Mouse (Mus musculus): ENCODE measurements around the gene Rnf24. TPM values are rescaled to one million over a fixed set of nuclear protein-coding genes. Genes with fewer than 3 reads are reported as not detected.

Gene Rnf24
- polyA plus RNA-seq (2015; fragmentation: Nextera tagmentation; extraction: Ambion mirVana), result 17.5 and 18.6 TPM in 2 replicates

DNA sequence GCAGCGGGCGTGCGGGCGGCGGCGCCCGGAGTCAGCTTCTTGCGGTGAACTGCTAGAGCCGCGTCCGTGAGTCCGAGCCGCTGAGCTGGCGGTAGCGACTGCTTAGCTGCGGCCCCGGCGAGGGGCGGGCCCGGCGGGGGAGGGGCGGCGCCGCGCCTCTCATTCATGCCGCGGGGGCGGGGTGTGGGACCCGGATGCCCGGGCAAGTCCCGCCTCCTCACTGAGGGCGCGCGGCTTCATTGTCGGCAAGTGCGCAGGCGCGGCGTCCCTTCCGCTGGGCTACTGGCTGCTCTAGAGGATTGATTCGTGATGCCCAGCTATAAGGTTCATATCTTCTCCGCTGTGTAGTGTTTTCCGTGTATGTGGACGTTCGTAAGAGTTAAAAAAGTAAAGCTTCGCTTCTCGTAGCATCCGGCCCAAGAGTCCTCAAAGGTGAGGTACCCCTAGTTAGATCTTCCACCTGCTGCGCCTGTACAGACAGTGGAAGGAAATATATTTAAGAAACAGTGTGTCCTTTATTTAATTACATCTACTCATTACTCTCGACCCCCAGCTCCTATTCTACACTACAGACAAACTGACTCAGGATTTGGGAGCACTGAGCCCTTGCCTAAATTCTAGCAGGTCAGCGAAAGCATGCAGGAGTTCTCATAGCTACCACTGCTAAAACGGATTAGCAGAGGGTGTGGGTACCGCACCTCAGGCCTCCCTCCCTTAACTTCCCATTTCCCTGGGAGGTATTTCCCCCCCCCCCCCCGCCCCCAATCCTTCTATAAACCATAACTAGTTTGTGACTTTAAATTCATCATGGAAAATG is at the start of gene Rnf24:
TSS of gene Rnf24 (minus strand) at position 146 of the 817 bp plus-strand sequence.
- H3K36me3 ChIP-seq, result no peaks in the 10 kb centered on the region
- H3K4me1 ChIP-seq (replicated peaks), result peaks cover 33% of the 10 kb centered on the region
- H3K4me3 ChIP-seq, result peak within 1 kb of the TSS; percentile 96
- no peaks in the 10 kb centered on the region for H3K9me3 ChIP-seq
- H3K27ac ChIP-seq (replicated peaks), result peak within 1 kb of the TSS; percentile 99
- ATAC-seq (ENCODE audit: low read depth), result peak; percentile 97
- H3K9ac ChIP-seq, result peak within 1 kb of the TSS; percentile 99
- no peaks in the 10 kb centered on the region for H3K27me3 ChIP-seq
- H3K4me2 ChIP-seq, result peak within 1 kb of the TSS; percentile 67
- under 1% methylated on average over 52 of the region's 54 CpGs for WGBS

DNA sequence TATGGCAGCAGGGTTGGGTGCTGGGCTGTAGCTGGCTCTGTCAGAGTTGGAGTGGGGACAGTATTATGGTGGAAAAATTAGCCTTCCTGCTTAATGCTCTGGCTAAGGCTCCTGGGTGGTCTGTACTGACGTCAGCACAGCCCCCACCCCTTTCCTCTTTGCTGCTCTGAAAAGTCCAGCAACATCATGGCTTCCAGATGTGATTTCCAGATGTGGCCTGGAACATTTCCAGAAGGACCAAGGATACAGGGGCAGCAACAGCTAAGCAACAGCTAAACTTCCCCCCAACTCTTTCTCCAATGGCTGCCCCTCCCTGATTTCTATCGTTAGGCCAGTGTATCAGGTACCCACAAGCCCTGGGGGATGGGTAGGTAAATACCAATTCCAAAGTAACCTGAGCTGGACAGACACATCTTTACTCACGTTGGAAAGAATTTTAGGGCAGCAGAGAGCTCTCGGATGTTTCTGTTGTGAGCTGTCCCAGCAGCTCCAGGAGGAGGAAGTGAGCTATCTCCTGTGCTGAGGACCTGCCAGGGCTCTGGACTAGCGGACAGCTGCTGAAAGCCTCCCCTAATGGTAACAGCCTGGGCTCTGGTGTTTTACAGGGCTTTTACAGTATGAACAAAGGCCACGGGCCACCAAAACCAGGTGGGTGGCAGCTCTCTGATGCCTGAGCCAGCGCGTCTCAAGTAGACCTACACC is 49.3 kb upstream of the Rnf24 start:
- H3K36me3 ChIP-seq, result no peaks in the 10 kb centered on the region
- no peak overlapping the region; the same call in 1 of the 2 replicates for H3K27ac ChIP-seq (replicated peaks)
- no peak overlapping the region for H3K9ac ChIP-seq
- WGBS, result 70% methylated on average over 8 of the region's 8 CpGs
- H3K4me2 ChIP-seq, result no peak overlapping the region
- no peak for ATAC-seq (ENCODE audit: low read depth)
- no peaks in the 10 kb centered on the region for H3K4me1 ChIP-seq (replicated peaks)
- no peaks in the 10 kb centered on the region for H3K9me3 ChIP-seq
- H3K27me3 ChIP-seq, result no peaks in the 10 kb centered on the region
- no peak overlapping the region for H3K4me3 ChIP-seq

DNA sequence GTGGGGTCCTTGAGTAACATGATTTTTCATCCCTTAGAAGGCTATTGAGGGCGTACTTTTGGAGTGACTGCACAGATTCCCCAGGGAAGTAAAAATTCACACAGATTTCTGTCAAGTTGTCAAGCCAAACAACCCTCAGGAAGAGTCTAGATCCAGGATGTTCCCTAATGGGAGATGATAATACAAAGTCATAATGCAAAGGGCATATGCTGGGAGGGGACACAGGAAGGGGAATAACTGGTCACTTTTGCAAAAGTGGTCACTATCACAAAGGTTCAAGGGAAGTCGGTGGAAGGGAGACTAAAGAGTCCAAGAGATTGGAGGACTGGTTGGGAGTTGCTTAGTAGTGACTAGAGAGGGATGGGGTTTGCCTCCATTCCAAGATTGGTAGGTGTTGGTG is 48.2 kb upstream of the Rnf24 start:
- Histone ChIP-seq H3K27ac (replicated peaks) (no peak overlapping the region), H3K4me3 (no peak overlapping the region), H3K4me2 (no peak overlapping the region), H3K4me1 (replicated peaks) (no peaks in the 10 kb centered on the region), H3K9ac (no peak overlapping the region), H3K9me3 (no peaks in the 10 kb centered on the region), H3K27me3 (no peaks in the 10 kb centered on the region), H3K36me3 (no peaks in the 10 kb centered on the region)
- ATAC-seq (ENCODE audit: low read depth), result no peak
- 91% methylated on average over 2 of the region's 2 CpGs for WGBS

DNA sequence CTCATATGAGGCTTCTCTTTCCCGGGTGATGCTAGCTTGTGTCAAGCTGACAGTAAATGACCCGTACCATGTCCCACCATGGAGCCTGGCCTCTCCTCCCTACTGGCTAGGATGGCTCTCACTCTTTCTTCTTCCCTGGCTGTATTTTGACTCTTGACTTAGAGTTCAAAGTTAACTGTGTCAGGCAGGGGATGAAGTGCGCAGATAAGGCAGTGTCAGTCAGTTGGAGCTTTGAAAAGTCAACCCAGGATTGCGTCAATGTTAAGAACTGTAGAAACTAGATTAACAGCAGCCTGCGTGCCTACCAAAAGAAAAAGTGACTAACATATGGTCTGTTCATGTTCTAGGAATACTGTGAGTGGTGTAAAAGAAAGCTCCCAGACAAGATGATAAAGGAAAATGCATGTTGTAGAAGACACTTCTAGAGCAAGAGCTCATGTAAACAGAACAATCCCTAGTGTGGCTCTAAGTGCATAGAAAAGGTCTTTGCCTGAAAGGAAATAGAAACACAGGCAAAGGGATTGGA is 44.7 kb upstream of the Rnf24 start:
- no peak overlapping the region for H3K4me3 ChIP-seq
- no peak overlapping the region for H3K4me2 ChIP-seq
- no peak overlapping the region for H3K27ac ChIP-seq (replicated peaks)
- no peak overlapping the region for H3K9ac ChIP-seq
- 91% methylated on average over 5 of the region's 5 CpGs for WGBS
- no peak for ATAC-seq (ENCODE audit: low read depth)
- H3K9me3 ChIP-seq, result no peaks in the 10 kb centered on the region
- no peaks in the 10 kb centered on the region for H3K36me3 ChIP-seq
- no peaks in the 10 kb centered on the region for H3K4me1 ChIP-seq (replicated peaks)
- no peaks in the 10 kb centered on the region for H3K27me3 ChIP-seq

DNA sequence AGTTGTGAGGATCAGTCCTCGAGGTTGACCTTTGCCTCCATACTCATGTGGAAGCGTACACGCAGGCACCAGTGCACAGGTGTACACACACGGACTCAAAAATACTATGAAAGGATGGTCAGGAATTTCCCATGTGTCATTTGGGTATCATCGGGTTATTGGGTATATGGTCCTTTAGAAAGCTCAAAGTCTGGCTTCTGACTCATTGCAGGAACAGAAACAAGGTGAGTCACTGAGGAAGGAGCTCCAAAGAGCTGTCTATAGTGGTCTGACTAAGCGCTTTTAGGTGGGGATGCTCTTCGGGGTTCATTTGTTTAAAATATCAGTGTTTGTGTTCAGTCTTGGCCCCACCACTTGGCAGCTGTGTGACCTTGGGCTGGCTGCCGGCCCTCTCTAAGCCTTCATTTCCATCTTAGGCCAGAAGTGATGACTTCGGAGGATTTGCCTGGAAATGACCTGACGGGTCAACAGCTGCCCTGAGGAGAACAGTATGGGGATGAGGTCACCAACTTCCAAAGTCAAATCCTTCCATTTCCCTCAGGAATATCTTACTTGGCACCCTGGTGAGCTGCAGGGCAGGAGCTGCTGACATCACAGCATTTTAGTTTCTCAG is 33.8 kb upstream of the Rnf24 start:
- H3K9ac ChIP-seq, result no peak overlapping the region
- ATAC-seq (ENCODE audit: low read depth), result no peak
- 87% methylated on average over 10 of the region's 10 CpGs for WGBS
- no peaks in the 10 kb centered on the region for H3K36me3 ChIP-seq
- no peaks in the 10 kb centered on the region for H3K27me3 ChIP-seq
- no peaks in the 10 kb centered on the region for H3K4me1 ChIP-seq (replicated peaks)
- no peaks in the 10 kb centered on the region for H3K9me3 ChIP-seq
- no peak overlapping the region for H3K27ac ChIP-seq (replicated peaks)
- H3K4me2 ChIP-seq, result no peak overlapping the region
- H3K4me3 ChIP-seq, result no peak overlapping the region

DNA sequence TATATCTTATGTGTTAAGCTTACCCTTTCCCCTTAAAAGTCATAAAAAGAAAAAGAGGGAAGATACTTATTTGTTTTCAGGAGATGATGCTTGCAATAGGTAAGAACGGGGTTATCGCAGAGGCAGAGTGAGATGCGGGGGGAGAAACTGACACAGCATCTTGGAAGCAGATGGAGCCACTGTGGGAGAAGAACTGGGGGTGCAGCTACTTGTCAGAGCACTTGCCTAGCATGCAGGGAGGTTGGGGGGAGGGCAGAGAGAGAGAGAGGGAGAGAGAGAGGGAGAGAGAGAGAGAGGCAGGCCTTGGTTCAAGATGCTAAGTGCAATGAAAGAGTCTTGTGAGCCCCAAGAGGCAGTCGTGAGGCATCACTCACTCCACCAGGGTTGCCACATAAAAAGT is 32.5 kb upstream of the Rnf24 start:
- Histone ChIP-seq H3K27me3 (no peaks in the 10 kb centered on the region), H3K27ac (replicated peaks) (no peak overlapping the region), H3K9me3 (no peaks in the 10 kb centered on the region), H3K4me1 (replicated peaks) (no peaks in the 10 kb centered on the region), H3K4me3 (no peak overlapping the region), H3K36me3 (no peaks in the 10 kb centered on the region), H3K9ac (no peak overlapping the region), H3K4me2 (no peak overlapping the region)
- no peak for ATAC-seq (ENCODE audit: low read depth)
- 85% methylated on average over 4 of the region's 4 CpGs for WGBS

DNA sequence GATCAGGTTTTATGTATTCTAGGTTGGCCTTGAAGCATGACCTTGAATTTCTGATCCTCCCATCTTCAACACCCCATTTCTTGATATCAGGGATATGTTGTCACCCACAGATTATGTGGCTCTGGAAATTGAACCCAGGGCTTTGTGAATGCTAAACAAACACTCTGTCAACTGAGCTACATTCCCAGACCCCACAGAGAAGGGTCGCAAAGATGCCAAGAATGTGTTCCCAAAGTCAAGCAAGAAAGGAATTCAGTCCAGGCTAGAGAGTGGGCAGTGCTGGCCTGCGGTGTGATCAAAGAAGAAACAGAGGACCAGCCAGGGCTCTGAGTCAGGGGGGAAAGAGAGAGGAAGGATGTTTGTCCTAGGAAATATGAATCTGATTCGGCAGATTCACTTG is 26.8 kb upstream of the Rnf24 start:
- no peak for ATAC-seq (ENCODE audit: low read depth)
- Histone ChIP-seq H3K4me1 (replicated peaks) (no peaks in the 10 kb centered on the region), H3K4me2 (no peak overlapping the region), H3K36me3 (no peaks in the 10 kb centered on the region), H3K27me3 (no peaks in the 10 kb centered on the region), H3K27ac (replicated peaks) (no peak overlapping the region), H3K9me3 (no peaks in the 10 kb centered on the region), H3K9ac (no peak overlapping the region), H3K4me3 (no peak overlapping the region)
- WGBS, result 86% methylated on average over 3 of the region's 3 CpGs

DNA sequence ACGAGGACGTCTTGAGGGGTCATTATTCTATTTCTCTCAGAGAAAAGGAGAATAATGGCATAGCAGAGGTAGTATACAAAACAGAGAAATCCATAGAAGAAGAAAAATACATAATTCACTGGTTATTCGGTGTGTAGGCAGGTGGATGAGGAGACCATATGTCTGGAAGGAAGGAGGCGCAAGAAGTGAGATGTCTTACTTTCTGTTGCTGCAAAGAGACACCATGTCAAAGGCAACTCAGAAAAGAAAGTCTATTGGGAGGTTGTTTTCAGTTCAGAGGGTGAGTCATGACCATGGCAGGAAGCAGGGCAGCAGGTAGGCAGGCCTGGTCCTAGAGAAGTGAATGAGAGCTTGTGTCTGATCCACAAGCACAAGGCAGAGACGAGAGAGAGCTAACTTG is 26.2 kb upstream of the Rnf24 start:
- Histone ChIP-seq H3K27ac (replicated peaks) (no peak overlapping the region), H3K4me2 (no peak overlapping the region), H3K36me3 (no peaks in the 10 kb centered on the region), H3K9ac (no peak overlapping the region), H3K27me3 (no peaks in the 10 kb centered on the region), H3K4me3 (no peak overlapping the region), H3K9me3 (no peaks in the 10 kb centered on the region), H3K4me1 (replicated peaks) (no peaks in the 10 kb centered on the region)
- no peak for ATAC-seq (ENCODE audit: low read depth)
- WGBS, result 91% methylated on average over 5 of the region's 5 CpGs

DNA sequence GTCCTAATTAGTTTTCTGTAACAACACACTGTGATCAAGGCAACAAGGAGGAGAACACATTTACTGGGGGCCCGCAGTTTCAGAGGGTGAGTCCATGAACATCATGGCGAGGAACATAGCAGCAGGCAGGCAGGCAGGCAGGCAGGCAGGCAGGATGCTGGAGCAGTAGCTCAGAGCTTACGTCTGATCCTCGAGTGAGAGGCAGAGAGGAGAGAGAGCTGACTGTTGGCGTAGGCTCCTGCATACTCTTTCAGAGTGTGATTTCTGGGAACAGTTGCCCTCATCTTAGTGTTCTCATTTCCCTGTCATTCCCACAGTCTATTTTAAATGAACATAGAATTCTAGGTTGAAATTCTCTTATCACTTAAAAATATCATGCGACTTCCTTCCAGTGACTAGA is 24.4 kb upstream of the Rnf24 start:
- Histone ChIP-seq H3K4me2 (no peak overlapping the region), H3K27me3 (no peaks in the 10 kb centered on the region), H3K4me3 (no peak overlapping the region), H3K9ac (no peak overlapping the region), H3K9me3 (no peaks in the 10 kb centered on the region), H3K36me3 (no peaks in the 10 kb centered on the region), H3K27ac (replicated peaks) (no peak overlapping the region), H3K4me1 (replicated peaks) (no peaks in the 10 kb centered on the region)
- 77% methylated on average over 6 of the region's 6 CpGs for WGBS
- no peak for ATAC-seq (ENCODE audit: low read depth)

DNA sequence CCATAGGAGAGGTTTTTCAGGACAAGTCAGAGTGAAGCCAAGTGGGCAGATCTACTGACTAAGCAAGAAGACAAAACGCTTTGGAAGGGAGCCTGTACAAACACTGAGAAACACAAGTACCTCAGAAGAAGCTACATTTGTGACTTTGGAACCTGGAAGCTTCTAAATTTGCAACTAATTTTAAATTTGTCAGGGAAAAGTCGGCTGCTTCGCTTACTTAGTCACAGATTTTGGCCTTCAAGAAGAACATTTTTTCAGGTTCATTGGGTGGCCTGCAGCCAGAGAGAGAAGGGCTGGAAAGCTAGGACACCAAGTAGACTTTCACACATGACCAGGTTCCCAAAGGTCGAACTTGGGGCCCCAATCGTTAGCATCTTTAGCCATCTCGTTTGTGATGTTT is 21.0 kb upstream of the Rnf24 start:
- Histone ChIP-seq H3K4me1 (replicated peaks) (no peaks in the 10 kb centered on the region), H3K27me3 (no peaks in the 10 kb centered on the region), H3K9ac (no peak overlapping the region), H3K27ac (replicated peaks) (no peak overlapping the region), H3K4me2 (no peak overlapping the region), H3K9me3 (no peaks in the 10 kb centered on the region), H3K36me3 (no peaks in the 10 kb centered on the region), H3K4me3 (no peak overlapping the region)
- no peak for ATAC-seq (ENCODE audit: low read depth)
- WGBS, result 91% methylated on average over 6 of the region's 6 CpGs

DNA sequence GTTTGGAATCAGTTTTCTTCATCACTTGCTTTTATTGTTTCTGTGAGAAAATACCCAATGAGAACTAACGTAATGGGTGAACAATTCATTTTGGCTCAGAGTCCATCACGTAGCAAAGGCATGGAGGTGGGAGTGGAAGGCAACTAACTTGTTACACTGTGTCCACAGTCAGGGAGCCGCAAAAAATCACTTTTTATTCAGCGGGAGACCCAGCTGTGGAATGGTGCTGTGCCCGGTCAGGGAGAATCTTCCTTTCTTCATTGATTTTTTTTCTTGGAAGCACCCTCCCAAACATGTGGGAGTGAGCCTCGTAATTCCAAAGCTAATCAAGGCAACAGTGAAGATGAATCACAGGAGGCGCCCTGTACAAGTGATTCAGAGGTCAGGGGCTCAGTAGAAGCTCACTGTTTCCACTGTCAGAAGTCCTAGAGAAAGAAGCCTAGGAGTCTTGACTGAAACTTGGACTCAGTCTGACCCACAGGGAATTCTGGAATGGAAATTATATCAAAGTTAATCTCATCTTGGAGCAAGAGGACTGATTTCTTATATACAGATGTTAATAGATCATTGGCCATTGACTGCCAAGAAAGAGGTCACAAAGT is 19.7 kb upstream of the Rnf24 start:
- no peak overlapping the region for H3K4me2 ChIP-seq
- H3K27ac ChIP-seq (replicated peaks), result no peak overlapping the region
- no peak overlapping the region for H3K9ac ChIP-seq
- H3K27me3 ChIP-seq, result no peaks in the 10 kb centered on the region
- no peak for ATAC-seq (ENCODE audit: low read depth)
- H3K4me3 ChIP-seq, result no peak overlapping the region
- 87% methylated on average over 7 of the region's 7 CpGs for WGBS
- H3K4me1 ChIP-seq (replicated peaks), result no peaks in the 10 kb centered on the region
- no peaks in the 10 kb centered on the region for H3K36me3 ChIP-seq
- no peaks in the 10 kb centered on the region for H3K9me3 ChIP-seq

DNA sequence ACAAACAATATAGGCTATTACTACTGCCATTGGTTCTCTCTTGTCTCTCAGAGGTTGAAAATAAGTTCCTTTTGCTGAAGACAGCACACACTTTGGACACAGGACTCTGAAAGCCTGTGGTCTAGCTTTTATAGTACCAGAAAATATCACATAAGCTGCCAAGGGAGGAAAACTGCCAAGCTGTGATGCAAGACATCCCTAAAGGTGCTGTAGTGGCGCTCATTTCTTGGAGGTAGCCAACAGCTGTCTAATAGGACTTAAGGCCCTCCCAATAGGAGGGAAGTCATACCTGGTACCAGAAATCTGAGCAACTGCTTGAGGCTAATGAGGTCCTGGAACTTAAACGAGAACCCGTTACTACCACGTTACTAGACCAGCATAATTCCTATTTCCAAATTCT is 19.1 kb upstream of the Rnf24 start:
- WGBS, result 97% methylated on average over 4 of the region's 4 CpGs
- H3K36me3 ChIP-seq, result no peaks in the 10 kb centered on the region

More for the DNA sequence above, 19.1 kb upstream of the Rnf24 start:
- H3K27me3 ChIP-seq, result no peaks in the 10 kb centered on the region
- no peak for ATAC-seq (ENCODE audit: low read depth)
- no peak overlapping the region for H3K4me2 ChIP-seq
- H3K4me1 ChIP-seq (replicated peaks), result no peaks in the 10 kb centered on the region
- no peaks in the 10 kb centered on the region for H3K9me3 ChIP-seq
- H3K27ac ChIP-seq (replicated peaks), result no peak overlapping the region
- H3K4me3 ChIP-seq, result no peak overlapping the region
- H3K9ac ChIP-seq, result no peak overlapping the region
